Comparison of ENCODE assay signal across 18 mouse cellular contexts in the genomic region with DNA sequence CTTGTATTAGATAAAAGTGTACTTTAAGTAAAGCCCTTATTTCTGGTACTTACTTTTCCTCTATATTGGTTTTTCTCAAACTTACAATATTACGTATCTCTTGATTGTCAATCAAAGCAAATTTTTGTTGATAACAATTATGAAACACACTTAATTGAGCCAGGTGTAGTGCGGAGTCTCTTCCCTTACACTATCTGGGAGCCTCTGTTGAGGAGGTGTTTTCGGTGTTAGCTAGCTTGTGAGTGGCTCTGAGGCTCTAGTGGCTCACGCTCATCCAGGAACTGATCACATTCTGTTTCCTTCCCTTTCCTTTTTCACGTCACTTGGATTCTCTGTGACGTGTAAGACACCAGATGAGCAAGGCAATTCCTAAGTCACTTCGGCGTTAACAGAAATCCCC. TPM values are rescaled to one million over a fixed set of nuclear protein-coding genes. Genes with fewer than 3 reads are reported as not detected.
"Had no signal": no experiment of that assay in that cellular context is flagged by ENCODE, and none has a peak within 500 bp of the region (broad histone marks: within the 10 kb centered on the region; RNA-seq: fewer than 3 reads in every experiment).

No protein-coding gene starts in this region.

RNA-seq across cellular contexts. Expression of gene Speer4d, which starts 15.3 kb away (rescaled TPM):
- polyA plus RNA-seq: frontal cortex, adult 2 months; heart, embryonic 11.5 days; heart, embryonic 15.5 days; heart, postnatal 0 days; hindbrain, embryonic 12.5 days; hindbrain, embryonic 14.5 days; hindbrain, embryonic 16.5 days; inflammation-experienced regulatory T-cells, adult 6 months; intestine, embryonic 16.5 days; kidney, adult 2 months; kidney, embryonic 15.5 days; large intestine, adult 2 months; limb, embryonic 11.5 days; limb, embryonic 13.5 days; liver, embryonic 11.5 days; liver, embryonic 13.5 days; liver, embryonic 15.5 days had no signal

RNA-seq across cellular contexts. Expression of gene Gm21083, which starts 26.5 kb away (rescaled TPM):
- polyA plus RNA-seq: frontal cortex, adult 2 months; heart, embryonic 13.5 days; heart, postnatal 0 days; hindbrain, embryonic 12.5 days; hindbrain, embryonic 14.5 days; hindbrain, embryonic 16.5 days; inflammation-experienced regulatory T-cells, adult 6 months; kidney, adult 2 months; kidney, embryonic 15.5 days; large intestine, adult 2 months; limb, embryonic 11.5 days; liver, embryonic 11.5 days; liver, embryonic 13.5 days; liver, embryonic 15.5 days had no signal

RNA-seq across cellular contexts. Expression of gene 4930572O03Rik, which starts 53.3 kb away (rescaled TPM):
- polyA plus RNA-seq: frontal cortex, adult 2 months; heart, embryonic 11.5 days; heart, embryonic 13.5 days; heart, embryonic 15.5 days; heart, postnatal 0 days; hindbrain, embryonic 12.5 days; hindbrain, embryonic 14.5 days; hindbrain, embryonic 16.5 days; inflammation-experienced regulatory T-cells, adult 6 months; intestine, embryonic 16.5 days; kidney, adult 2 months; kidney, embryonic 15.5 days; large intestine, adult 2 months; limb, embryonic 11.5 days; limb, embryonic 13.5 days; liver, embryonic 11.5 days; liver, embryonic 13.5 days; liver, embryonic 15.5 days had no signal
